Comparison of ENCODE assay signal across 29 mouse cellular contexts in the genomic region with DNA sequence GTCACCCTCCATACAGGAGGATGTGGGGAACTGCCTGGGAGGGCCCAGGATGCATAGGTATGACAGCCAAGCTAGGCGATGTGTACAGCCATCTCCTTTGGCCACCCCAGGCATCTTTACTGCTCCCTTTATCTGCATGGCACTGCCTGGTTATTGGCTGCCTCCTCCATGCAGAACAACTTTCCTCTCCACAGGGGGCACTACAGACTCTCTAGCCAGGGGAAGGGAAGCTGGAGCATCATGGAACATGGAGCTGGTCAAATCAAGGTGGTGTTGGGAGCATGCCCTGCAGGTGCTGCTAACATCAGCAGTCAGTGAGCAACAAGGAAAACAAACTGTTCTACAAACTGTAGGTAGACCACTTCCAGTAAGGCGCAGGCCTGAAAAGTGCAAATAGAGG. TPM values are rescaled to one million over a fixed set of nuclear protein-coding genes. Genes with fewer than 3 reads are reported as not detected.
A peak's percentile ranks its signal among the peaks of the same experiment; 100 is the strongest.
DNase-seq lines count a peak whose midpoint lies in the region; ATAC-seq and TF ChIP-seq lines count a peak whose summit lies in the region.
"Had no signal": no experiment of that assay in that cellular context is flagged by ENCODE, and none has a peak within 500 bp of the region (broad histone marks: within the 10 kb centered on the region; RNA-seq: fewer than 3 reads in every experiment).

No protein-coding gene starts in this region.

- H3K27me3 ChIP-seq in heart, postnatal 0 days (ENCODE audit: control insufficient read depth, insufficient read depth, low read length), result no peaks in the 10 kb centered on the region
- H3K27me3 ChIP-seq in stomach, postnatal 0 days (ENCODE audit: control insufficient read depth, insufficient read depth, low read length), result no peaks in the 10 kb centered on the region
- H3K27me3 ChIP-seq: forebrain, embryonic 13.5 days; heart, embryonic 12.5 days; limb, embryonic 12.5 days; liver, embryonic 15.5 days had no signal

- H3K4me3 ChIP-seq in heart, postnatal 0 days (ENCODE audit: low read depth, low read length), result no peak overlapping the region
- no peak overlapping the region for H3K4me3 ChIP-seq in layer of hippocampus, adult 2 months
- no peak overlapping the region for H3K4me3 ChIP-seq in lung, adult 2 months (replicated peaks; ENCODE audit: extremely low read depth, low read depth, low read length)
- no peak overlapping the region for H3K4me3 ChIP-seq in stomach, postnatal 0 days (ENCODE audit: low read depth, low read length)
- H3K4me3 ChIP-seq: forebrain, embryonic 13.5 days; heart, embryonic 12.5 days; hindbrain, embryonic 10.5 days; limb, embryonic 12.5 days; liver, embryonic 15.5 days had no signal

- TF ChIP-seq CTCF in heart, postnatal 0 days (IDR thresholded peaks at IDR 0.05; ENCODE audit: low read depth), result peak; percentile 38
- peak; percentile 60 for TF ChIP-seq CTCF in layer of hippocampus, adult 2 months (conservative IDR thresholded peaks at IDR 0.05)
- TF ChIP-seq CTCF in lung, adult 2 months (IDR thresholded peaks at IDR 0.05; ENCODE audit: insufficient read depth, low read length), result peak; percentile 17; the same call in 1 of the 2 replicates
- peak; percentile 60 for TF ChIP-seq CTCF in stomach, postnatal 0 days (IDR thresholded peaks at IDR 0.05; ENCODE audit: low read depth)

- 94% methylated on average over 2 of the region's 2 CpGs for WGBS in heart, postnatal 0 days
- 94% methylated on average over 2 of the region's 2 CpGs for WGBS in lung, adult 2 months
- WGBS in stomach, postnatal 0 days, result 86% methylated on average over 2 of the region's 2 CpGs

- H3K9me3 ChIP-seq in heart, postnatal 0 days (replicated peaks; ENCODE audit: control insufficient read depth, low read length), result 0 out of 2 replicates have a peak, but pooled peaks cover 3% of the 10 kb centered on the region
- no peaks in the 10 kb centered on the region for H3K9me3 ChIP-seq in stomach, postnatal 0 days (ENCODE audit: control insufficient read depth, low read length)
- H3K9me3 ChIP-seq: heart, embryonic 12.5 days; limb, embryonic 12.5 days; liver, embryonic 15.5 days had no signal

- no peak overlapping the region for H3K9ac ChIP-seq in heart, postnatal 0 days (replicated peaks; ENCODE audit: low read depth, low read length)
- H3K9ac ChIP-seq in stomach, postnatal 0 days (ENCODE audit: low read length), result no peak overlapping the region
- H3K9ac ChIP-seq: forebrain, embryonic 13.5 days; heart, embryonic 12.5 days; limb, embryonic 12.5 days; liver, embryonic 15.5 days had no signal

- DNase-seq in heart, postnatal 0 days (ENCODE audit: low spot score), result no peak
- no peak for DNase-seq in heart, postnatal 4 days
- no peak for DNase-seq in layer of hippocampus, adult 2 months (ENCODE audit: low spot score in 2 of 2)
- no peak for DNase-seq in layer of hippocampus, adult 9-11 months
- DNase-seq in lung, adult 2 months, result no peak
- DNase-seq in lung, adult 18-20 months, result no peak
- no peak for DNase-seq in stomach, postnatal 0 days (ENCODE audit: low spot score)
- DNase-seq: adrenal gland, postnatal 25 days; cerebellum, adult 18-20 months; cerebellum, postnatal 25 days; gastrocnemius, postnatal 25 days; heart, adult 11 months; heart, postnatal 10 days; kidney, postnatal 4 days; lung, postnatal 14 days; right cerebral cortex, postnatal 25 days; spleen, adult 18-20 months; thymus, adult 18-20 months; thymus, postnatal 36 days had no signal

- TF ChIP-seq POLR2A in lung, adult 2 months (IDR thresholded peaks at IDR 0.05; ENCODE audit: borderline replicate concordance, extremely low read depth, low read depth, low read length), result no peak

- no peaks in the 10 kb centered on the region for H3K36me3 ChIP-seq in heart, postnatal 0 days (replicated peaks; ENCODE audit: control insufficient read depth, insufficient read depth, low read length)
- no peaks in the 10 kb centered on the region for H3K36me3 ChIP-seq in stomach, postnatal 0 days (ENCODE audit: control insufficient read depth, insufficient read depth, low read length)
- H3K36me3 ChIP-seq: heart, embryonic 12.5 days; hindbrain, embryonic 10.5 days; limb, embryonic 12.5 days; liver, embryonic 15.5 days had no signal

- H3K27ac ChIP-seq in heart, postnatal 0 days (ENCODE audit: low read depth), result no peak overlapping the region
- H3K27ac ChIP-seq in layer of hippocampus, adult 2 months, result peak overlapping the region; percentile 61; the same call in 1 of the 2 replicates
- no peak overlapping the region for H3K27ac ChIP-seq in stomach, postnatal 0 days (replicated peaks)
- H3K27ac ChIP-seq: forebrain, embryonic 13.5 days; hindbrain, embryonic 10.5 days; limb, embryonic 12.5 days; liver, embryonic 15.5 days had no signal

- no peak for ATAC-seq in heart, postnatal 0 days (ENCODE audit: insufficient read depth, low read depth)
- no peak for ATAC-seq in stomach, postnatal 0 days (ENCODE audit: low FRiP score, low TSS enrichment)
- ATAC-seq: CD4-positive, CD25-positive, alpha-beta regulatory T cell, adult 4 months; forebrain, embryonic 13.5 days; hindbrain, embryonic 16.5 days; intestine, embryonic 16.5 days; midbrain, embryonic 16.5 days had no signal

- TF ChIP-seq EP300 in heart, postnatal 0 days (IDR thresholded peaks at IDR 0.05; ENCODE audit: low read depth), result no peak
- TF ChIP-seq EP300 in stomach, postnatal 0 days (optimal IDR thresholded peaks at IDR 0.05), result no peak

- H3K4me1 ChIP-seq in heart, postnatal 0 days (ENCODE audit: control insufficient read depth, insufficient read depth), result no peaks in the 10 kb centered on the region
- H3K4me1 ChIP-seq in lung, adult 2 months (ENCODE audit: control insufficient read depth, insufficient read depth, low read length), result 0 out of 2 replicates have a peak, but pooled peaks cover 3% of the 10 kb centered on the region
- no peaks in the 10 kb centered on the region for H3K4me1 ChIP-seq in stomach, postnatal 0 days (replicated peaks; ENCODE audit: control insufficient read depth, insufficient read depth)
- H3K4me1 ChIP-seq: forebrain, embryonic 13.5 days; limb, embryonic 12.5 days; liver, embryonic 15.5 days had no signal

- no peak overlapping the region for H3K4me2 ChIP-seq in heart, postnatal 0 days (ENCODE audit: low read depth, low read length)
- no peak overlapping the region for H3K4me2 ChIP-seq in stomach, postnatal 0 days (replicated peaks; ENCODE audit: low read depth)
- H3K4me2 ChIP-seq: forebrain, embryonic 13.5 days; heart, embryonic 12.5 days; limb, embryonic 12.5 days; liver, embryonic 15.5 days; midbrain, embryonic 11.5 days had no signal

RNA-seq across cellular contexts. Expression of gene Prkag2, which starts 56.4 kb away (rescaled TPM):
- 62.9 and 72.2 TPM in 2 replicates for total RNA-seq in heart, postnatal 0 days (2014; rRNA removed; ENCODE audit: low replicate concordance)
- polyA plus RNA-seq in heart, postnatal 0 days (2015; fragmentation: Nextera tagmentation; extraction: Ambion mirVana), result 121 and 122 TPM in 2 replicates
- total RNA-seq in heart, postnatal 4 days (2021), result 100 to 1,000 TPM; 143 to 152 TPM
- 100 to 1,000 TPM; 177 to 193 TPM for total RNA-seq in layer of hippocampus, adult 2 months (2021)
- 10.9 and 18.0 TPM in 2 replicates for polyA plus RNA-seq in lung, adult 2 months (2012; rRNA removed)
- polyA plus RNA-seq in stomach, postnatal 0 days (2015; fragmentation: Nextera tagmentation; extraction: Ambion mirVana), result 33.4 and 33.9 TPM in 2 replicates
